18 mouse cellular contexts compared by ENCODE assay signal in the genomic region with DNA sequence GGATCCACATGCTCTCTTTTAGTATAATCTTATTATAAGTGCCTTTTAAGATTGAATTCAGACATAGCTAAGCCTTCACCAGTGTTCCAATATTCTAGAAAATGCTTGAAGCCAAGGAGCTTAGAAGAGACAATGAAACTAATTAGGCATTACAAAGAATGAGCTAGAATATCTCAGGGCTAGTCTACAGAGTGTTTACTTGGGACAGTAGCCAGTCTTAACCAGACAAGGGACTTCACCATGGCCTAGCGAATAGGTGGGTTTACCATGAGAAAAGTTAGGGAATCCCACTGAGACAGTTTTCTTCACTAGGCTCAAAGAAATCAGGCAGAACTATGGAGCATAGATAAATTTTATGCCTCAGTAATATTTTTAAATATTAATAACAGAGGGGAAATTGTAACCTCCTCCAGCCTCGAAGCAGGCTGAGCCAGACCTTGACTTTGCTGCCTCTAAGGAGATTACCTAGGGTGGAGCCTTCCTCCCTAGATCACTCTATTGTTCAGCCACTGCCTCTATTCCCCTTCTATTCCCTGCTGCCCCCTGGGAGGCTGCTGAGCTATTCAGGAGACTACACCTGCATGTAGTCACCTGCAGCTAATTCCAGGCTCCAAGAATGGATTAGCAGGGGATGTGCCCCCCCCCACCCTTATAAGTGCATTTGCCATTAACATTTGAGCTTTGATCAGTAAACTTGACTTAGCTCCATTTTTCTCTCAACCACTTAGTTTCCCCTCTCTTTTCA.
DNase-seq lines count a peak whose midpoint lies in the region; TF ChIP-seq lines count a peak whose summit lies in the region.
"Had no signal": no experiment of that assay in that cellular context is flagged by ENCODE, and none has a peak within 500 bp of the region (broad histone marks: within the 10 kb centered on the region; RNA-seq: fewer than 3 reads in every experiment).

No protein-coding gene starts in this region.

- no peak overlapping the region for H3K4me3 ChIP-seq in layer of hippocampus, adult 2 months
- H3K4me3 ChIP-seq: embryonic facial prominence, embryonic 10.5 days; embryonic facial prominence, embryonic 12.5 days; forebrain, embryonic 13.5 days; forebrain, embryonic 15.5 days had no signal

- DNase-seq in ES-CJ7 (ENCODE audit: low read depth, low spot score) (peak; percentile 76), R1 (ENCODE audit: low read depth, low spot score) (peak; percentile 80)
- DNase-seq in kidney, postnatal 25 days, result no peak
- no peak for DNase-seq in urinary bladder, postnatal 25 days (ENCODE audit: low spot score)
- DNase-seq in layer of hippocampus, adult 2 months (ENCODE audit: low spot score in 2 of 2), result no peak
- DNase-seq: adrenal gland, adult 8-10 months; adrenal gland, postnatal 14 days; adrenal gland, postnatal 36 days; cerebellum, adult 18-20 months; cerebellum, adult 8-10 months; cerebellum, adult 9-11 months; cerebellum, postnatal 14 days; cerebellum, postnatal 36 days; forebrain, postnatal 0 days had no signal

- no peak overlapping the region for H3K27ac ChIP-seq in layer of hippocampus, adult 2 months
- H3K27ac ChIP-seq: embryonic facial prominence, embryonic 10.5 days; embryonic facial prominence, embryonic 12.5 days; forebrain, embryonic 13.5 days; forebrain, embryonic 15.5 days had no signal

- no peak for TF ChIP-seq CTCF in layer of hippocampus, adult 2 months (conservative IDR thresholded peaks at IDR 0.05)

Comparison
In these comparisons a context has a peak if more than half of its experiments do, and no peak if none do; other contexts are left out.
1. DNase-seq: peak in ES-CJ7 (single experiment) and R1 (single experiment); none in kidney, postnatal 25 days (0 of 2), urinary bladder, postnatal 25 days (single experiment) and layer of hippocampus, adult 2 months (0 of 2).